Mouse (Mus musculus): ENCODE data around the gene Cfap46.

GRCm38 (mm10) chr7:139563425-139563824, 120.2 kb downstream of the Cfap46 start:
- TF ChIP-seq CTCF (conservative IDR thresholded peaks at IDR 0.05; ENCODE audit: insufficient read depth, insufficient read length, low read depth, low read length) (no peak), POLR2A (IDR thresholded peaks at IDR 0.05; ENCODE audit: low read depth, low read length) (no peak)
